Mouse (Mus musculus) heart, adult 2 months (tissue): ENCODE results near the gene Nat9. TPM values are rescaled to one million over a fixed set of nuclear protein-coding genes. Genes with fewer than 3 reads are reported as not detected.

Source experiments
- DNase-seq, 2 experiments: peaks; one replicate each; pipeline ENCODE4 v3.0.0; 2021
- H3K27ac ChIP-seq: fragments of 200-600 bp; 2 replicates; pipeline ENCODE4 v1.8.1; 2022
- H3K27me3 ChIP-seq: fragments of 200-500 bp; 2 replicates; pipeline ENCODE4 v1.6.1; 2012; ENCODE audit warnings: mild to moderate bottlenecking, low read length, inconsistent platforms, mixed read lengths; ENCODE audit not compliant: control insufficient read depth, insufficient read depth
- H3K36me3 ChIP-seq: fragments of 200-500 bp; 2 replicates; pipeline ENCODE4 v1.6.1; 2012; ENCODE audit warnings: low read length, inconsistent platforms; ENCODE audit not compliant: control insufficient read depth, insufficient read depth
- H3K4me1 ChIP-seq: fragments of 200-500 bp; 2 replicates; pipeline ENCODE4 v1.6.1; 2011; ENCODE audit warnings: low read length; ENCODE audit not compliant: control insufficient read depth, insufficient read depth
- H3K4me3 ChIP-seq: fragments of 200-600 bp; 2 replicates; pipeline ENCODE4 v1.8.1; 2022
- H3K79me2 ChIP-seq: fragments of 200-500 bp; replicated peaks from 2 replicates; pipeline ENCODE4 v1.6.1; 2012; ENCODE audit warnings: mild to moderate bottlenecking, inconsistent platforms, low read length, moderate library complexity, mixed read lengths; ENCODE audit not compliant: control insufficient read depth, insufficient read depth
- H3K9ac ChIP-seq: fragments of 200-500 bp; 2 replicates; pipeline ENCODE4 v1.6.1; 2012; ENCODE audit warnings: low read depth, mild to moderate bottlenecking, control low read depth, inconsistent platforms, low read length, mixed read lengths
- CTCF ChIP-seq: fragments of 200-600 bp; IDR thresholded peaks from 2 replicates; pipeline ENCODE4 v1.8.1; 2022; ENCODE audit warnings: antibody characterized with exemption, mild to moderate bottlenecking, moderate library complexity
- EP300 ChIP-seq: fragments of 200-500 bp; IDR thresholded peaks from 2 replicates; pipeline ENCODE4 v1.6.1; 2011; ENCODE audit warnings: low read depth, low read length, control low read depth; ENCODE audit not compliant: insufficient read depth
- POLR2A ChIP-seq: fragments of 200-500 bp; IDR thresholded peaks from 2 replicates; pipeline ENCODE4 v1.6.1; 2011; ENCODE audit warnings: mild to moderate bottlenecking, low read depth, low read length, control low read depth; ENCODE audit not compliant: insufficient read depth
- WGBS: fragments of 180-500 bp; shearing (Covaris S2); methylation state at CpG from one replicate; pipeline ENCODE4 v1.1.7; 2018; 5-methylcytosine and 5-hydroxymethylcytosine counted together
- intact Hi-C: fragments of 180-260 bp; cut with DNase I; formaldehyde crosslinking; loops from one replicate; pipeline ENCODE4 v1.15.1; 2025
- long read RNA-seq: library from polyadenylated mRNA; stranded (forward); transcript quantifications from one replicate; pipeline ENCODE4 v2.0.0, GENCODE M21; 2021
- polyA plus RNA-seq: library from polyadenylated mRNA; depleted of rRNA; stranded (reverse); fragments of >200 nt; gene quantifications from 2 replicates; pipeline ENCODE4 v1.2.3, GENCODE M21; 2012; rRNA removed
- total RNA-seq, 2 experiments: library from RNA; stranded (reverse); gene quantifications; 2 replicates each; pipeline ENCODE4 v1.2.3; 2021

Nat9 gene
- total RNA-seq (10 to 100 TPM; 18.5 to 23.6 TPM), polyA plus RNA-seq (20.2 and 31.5 TPM in 2 replicates)
- long read RNA-seq, transcript Nat9-201 (7 exons, 1,143 nt), result minor isoform, 5 of 21 reads
- long read RNA-seq, transcript Nat9-203 (7 exons, 1,204 nt), result major isoform, 9 of 21 reads
- long read RNA-seq, partial matches to known transcripts, result 5 of 21 reads
- long read RNA-seq, other reads (novel, unspliced or antisense), result 2 of 21 reads

GRCm38 (mm10) chr11:115187693-115188092 is at the start of gene Nat9:
Gene Nat9 (minus strand): TSS chr11:115187859.
- no peak for TF ChIP-seq CTCF
- no peak for TF ChIP-seq POLR2A
- TF ChIP-seq EP300, result no peak
- intact Hi-C loops, result no loop called here
- peak within 1 kb of the TSS; percentile 90 for H3K27ac ChIP-seq
- peak within 1 kb of the TSS; percentile 57 for H3K4me3 ChIP-seq
- H3K4me1 ChIP-seq, result peaks cover 14% of the 10 kb centered on the region
- peak within 1 kb of the TSS; percentile 86 for H3K9ac ChIP-seq
- H3K36me3 ChIP-seq, result no peaks in the 10 kb centered on the region
- no peaks in the 10 kb centered on the region for H3K79me2 ChIP-seq
- no peak for DNase-seq
- 6% methylated on average over 12 of the region's 12 CpGs for WGBS
- H3K27me3 ChIP-seq, result no peaks in the 10 kb centered on the region

- no peaks in the 10 kb centered on the region for H3K36me3 ChIP-seq
- no peak for TF ChIP-seq EP300
- no peaks in the 10 kb centered on the region for H3K27me3 ChIP-seq
- H3K79me2 ChIP-seq, result no peaks in the 10 kb centered on the region
- no peak overlapping the region for H3K9ac ChIP-seq
- no peak for DNase-seq
- intact Hi-C loops, result loop anchor here (5.0 kb wide), 1 partner anchor 34 kb away; no protein-coding TSS in a partner anchor
- no peak overlapping the region for H3K27ac ChIP-seq
- WGBS, result 64% methylated on average over 5 of the region's 5 CpGs
- peaks cover 2% of the 10 kb centered on the region; the same call in 1 of the 2 replicates for H3K4me1 ChIP-seq
- no peak overlapping the region for H3K4me3 ChIP-seq
These were observed 48.9 kb upstream of the Nat9 start for GRCm38 (mm10) chr11:115236570-115236969.

GRCm38 (mm10) chr11:115234320-115235044 is 46.8 kb upstream of the Nat9 start:
- Histone ChIP-seq H3K4me3 (no peak overlapping the region), H3K36me3 (no peaks in the 10 kb centered on the region), H3K27ac (no peak overlapping the region), H3K9ac (no peak overlapping the region; the same call in 1 of the 2 replicates), H3K79me2 (no peaks in the 10 kb centered on the region), H3K27me3 (no peaks in the 10 kb centered on the region), H3K4me1 (peaks cover 3% of the 10 kb centered on the region)
- intact Hi-C loops, result loop anchor here (5.0 kb wide), 1 partner anchor 32 kb away; no protein-coding TSS in a partner anchor
- no peak for DNase-seq
- 69% methylated on average over 15 of the region's 15 CpGs for WGBS
- TF ChIP-seq POLR2A (no peak), CTCF (no peak), EP300 (no peak)

- no peaks in the 10 kb centered on the region for H3K27me3 ChIP-seq
- no peaks in the 10 kb centered on the region for H3K36me3 ChIP-seq
- no peaks in the 10 kb centered on the region for H3K79me2 ChIP-seq
- no peak overlapping the region for H3K27ac ChIP-seq
- no peak overlapping the region for H3K4me3 ChIP-seq
- TF ChIP-seq POLR2A (no peak), EP300 (no peak), CTCF (peak; percentile 52)
- no peak for DNase-seq
- H3K9ac ChIP-seq, result no peak overlapping the region
- 90% methylated on average over 20 of the region's 20 CpGs for WGBS
- peaks cover 3% of the 10 kb centered on the region for H3K4me1 ChIP-seq
- intact Hi-C loops, result no loop called here
These were observed 46.0 kb upstream of the Nat9 start for GRCm38 (mm10) chr11:115233526-115234290.

- Histone ChIP-seq H3K79me2 (no peaks in the 10 kb centered on the region), H3K27me3 (no peaks in the 10 kb centered on the region), H3K9ac (no peak overlapping the region), H3K27ac (no peak overlapping the region), H3K4me3 (no peak overlapping the region), H3K4me1 (peaks cover 3% of the 10 kb centered on the region), H3K36me3 (no peaks in the 10 kb centered on the region)
- DNase-seq, result no peak
- TF ChIP-seq CTCF (no peak), POLR2A (no peak), EP300 (no peak)
- intact Hi-C loops, result no loop called here
- WGBS, result 91% methylated on average over 5 of the region's 5 CpGs
These were observed 45.2 kb upstream of the Nat9 start for GRCm38 (mm10) chr11:115232889-115233288.
